Mouse (Mus musculus): ENCODE data around the gene Radil. TPM values are rescaled to one million over a fixed set of nuclear protein-coding genes. Genes with fewer than 3 reads are reported as not detected.

Gene Radil
- polyA plus RNA-seq, 1 experiment from 2014 or later, result 2.5 TPM

DNA sequence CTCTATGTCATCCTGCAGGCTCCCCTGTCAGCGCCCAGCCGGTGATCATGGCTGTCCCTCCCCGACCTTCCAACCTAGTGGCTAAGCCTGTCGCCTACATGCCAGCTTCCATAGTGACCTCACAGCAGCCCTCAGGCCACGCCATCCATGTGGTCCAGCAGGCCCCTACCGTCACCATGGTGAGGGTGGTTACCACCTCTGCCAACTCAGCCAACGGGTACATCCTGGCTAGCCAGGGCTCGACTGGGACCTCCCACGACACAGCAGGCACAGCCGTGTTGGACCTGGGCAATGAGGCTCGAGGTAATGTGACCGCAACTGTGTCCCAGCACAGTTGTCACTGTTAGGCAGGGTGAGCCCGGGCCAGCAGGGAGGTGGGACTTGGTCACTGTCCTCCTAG is 97.2 kb downstream of the Radil start:
- no peak overlapping the region for H3K4me3 ChIP-seq (replicated peaks)
- H3K36me3 ChIP-seq, result peaks cover 89% of the 10 kb centered on the region
- 93% methylated on average over 13 of the region's 13 CpGs for WGBS

GRCm38 (mm10) chr5:142451759-142452158 is 99.1 kb downstream of the Radil start:
- ATAC-seq (replicated peaks; ENCODE audit: low FRiP score), result peak; percentile 41
- 31% methylated on average over 1 of the region's 1 CpGs for WGBS
- no peak overlapping the region for H3K4me3 ChIP-seq (replicated peaks)
- H3K27me3 ChIP-seq, result no peaks in the 10 kb centered on the region
- no peaks in the 10 kb centered on the region for H3K9me3 ChIP-seq (replicated peaks)
- H3K4me2 ChIP-seq, result no peak overlapping the region
- peaks cover 9% of the 10 kb centered on the region for H3K4me1 ChIP-seq
- H3K9ac ChIP-seq, result no peak overlapping the region
- peaks cover 72% of the 10 kb centered on the region for H3K36me3 ChIP-seq
- H3K27ac ChIP-seq, result peak overlapping the region; percentile 54

More for the DNA sequence above, 97.2 kb downstream of the Radil start:
- Histone ChIP-seq H3K27ac (no peak overlapping the region), H3K27me3 (no peaks in the 10 kb centered on the region), H3K4me1 (no peaks in the 10 kb centered on the region), H3K9me3 (replicated peaks) (no peaks in the 10 kb centered on the region), H3K9ac (no peak overlapping the region), H3K4me2 (no peak overlapping the region)
- no peak for ATAC-seq (replicated peaks; ENCODE audit: low FRiP score)

- Histone ChIP-seq H3K27ac (no peak overlapping the region), H3K4me2 (no peak overlapping the region), H3K4me3 (replicated peaks) (no peak overlapping the region), H3K4me1 (peaks cover 10% of the 10 kb centered on the region), H3K9ac (no peak overlapping the region), H3K36me3 (peaks cover 63% of the 10 kb centered on the region), H3K9me3 (replicated peaks) (no peaks in the 10 kb centered on the region), H3K27me3 (no peaks in the 10 kb centered on the region)
- ATAC-seq (replicated peaks; ENCODE audit: low FRiP score), result no peak
- 94% methylated on average over 9 of the region's 9 CpGs for WGBS
Observed at GRCm38 (mm10) chr5:142450846-142451245, 100.1 kb downstream of the Radil start.

- no peak overlapping the region for H3K27ac ChIP-seq
- H3K27me3 ChIP-seq, result no peaks in the 10 kb centered on the region
- no peak overlapping the region for H3K9ac ChIP-seq
Observed at GRCm38 (mm10) chr5:142448623-142449022, 102.3 kb downstream of the Radil start.

DNA sequence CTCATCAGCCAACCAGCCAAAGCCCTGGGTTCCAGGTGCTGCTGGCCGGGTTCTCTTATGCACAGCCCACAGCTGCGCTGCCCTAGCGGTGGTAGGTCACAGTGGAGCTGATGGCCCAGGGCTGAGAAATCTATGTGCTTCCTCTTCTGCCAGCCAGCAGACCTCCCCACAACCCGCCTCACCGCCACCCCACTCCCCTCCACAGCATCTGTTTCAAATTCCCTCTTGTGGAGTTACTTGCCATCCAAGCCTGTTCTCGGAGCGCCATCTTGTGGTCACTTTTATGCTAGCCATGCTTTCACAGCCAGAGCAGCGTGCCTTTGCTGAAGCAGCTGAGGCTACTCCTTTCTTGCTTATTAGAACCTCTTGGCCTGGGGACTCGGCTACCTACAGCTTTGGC is 102.8 kb downstream of the Radil start:
- Histone ChIP-seq H3K4me3 (replicated peaks) (0 out of 2 replicates have a peak overlapping the region, but pooled peaks have one; percentile 3), H3K4me1 (peaks cover 38% of the 10 kb centered on the region), H3K4me2 (peak overlapping the region; percentile 24; the same call in 1 of the 2 replicates), H3K9me3 (replicated peaks) (no peaks in the 10 kb centered on the region), H3K27ac (peak overlapping the region; percentile 55; the same call in 1 of the 2 replicates), H3K27me3 (no peaks in the 10 kb centered on the region), H3K9ac (no peak overlapping the region), H3K36me3 (peaks cover 39% of the 10 kb centered on the region)
- ATAC-seq (replicated peaks; ENCODE audit: low FRiP score), result peak; percentile 59
- 5% methylated on average over 9 of the region's 9 CpGs for WGBS

More at GRCm38 (mm10) chr5:142448623-142449022, 102.3 kb downstream of the Radil start:
- peaks cover 44% of the 10 kb centered on the region for H3K36me3 ChIP-seq
- H3K9me3 ChIP-seq (replicated peaks), result no peaks in the 10 kb centered on the region
- peaks cover 32% of the 10 kb centered on the region for H3K4me1 ChIP-seq
- 71% methylated on average over 12 of the region's 12 CpGs for WGBS
- H3K4me2 ChIP-seq, result no peak overlapping the region
- no peak for ATAC-seq (replicated peaks; ENCODE audit: low FRiP score)
- no peak overlapping the region for H3K4me3 ChIP-seq (replicated peaks)

DNA sequence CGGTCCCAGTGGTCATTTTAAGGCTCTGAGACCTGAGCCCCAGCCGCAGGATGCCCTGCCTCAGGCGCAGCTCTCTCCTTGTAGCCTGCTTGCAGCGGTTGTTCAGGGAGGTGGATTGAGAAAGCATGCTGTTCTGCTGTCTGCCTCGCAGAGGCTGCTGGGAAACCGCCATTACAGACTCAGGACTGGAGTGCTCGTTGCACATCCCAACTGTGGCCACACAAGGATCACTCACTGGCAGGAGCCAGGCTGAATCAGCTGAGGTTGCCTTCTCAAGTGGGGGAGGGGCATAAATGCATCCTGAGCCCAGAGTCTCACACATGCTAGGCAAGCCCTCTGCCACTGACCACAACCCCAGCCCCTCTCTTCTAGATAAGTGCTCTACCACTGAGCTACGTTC is 105.2 kb downstream of the Radil start:
- Histone ChIP-seq H3K9ac (no peak overlapping the region), H3K36me3 (peaks cover 22% of the 10 kb centered on the region), H3K4me1 (peaks cover 58% of the 10 kb centered on the region), H3K9me3 (replicated peaks) (no peaks in the 10 kb centered on the region), H3K4me3 (replicated peaks) (no peak overlapping the region), H3K27ac (peak overlapping the region; percentile 24; the same call in 1 of the 2 replicates), H3K27me3 (no peaks in the 10 kb centered on the region), H3K4me2 (no peak overlapping the region)
- ATAC-seq (replicated peaks; ENCODE audit: low FRiP score), result no peak
- WGBS, result 66% methylated on average over 8 of the region's 8 CpGs

GRCm38 (mm10) chr5:142444791-142445531 is 105.9 kb downstream of the Radil start:
- Histone ChIP-seq H3K9me3 (replicated peaks) (no peaks in the 10 kb centered on the region), H3K4me2 (no peak overlapping the region), H3K9ac (no peak overlapping the region), H3K27ac (peak overlapping the region; percentile 59), H3K4me1 (peaks cover 64% of the 10 kb centered on the region), H3K27me3 (no peaks in the 10 kb centered on the region), H3K36me3 (peaks cover 15% of the 10 kb centered on the region), H3K4me3 (replicated peaks) (no peak overlapping the region)
- WGBS, result 56% methylated on average over 11 of the region's 11 CpGs
- ATAC-seq (replicated peaks; ENCODE audit: low FRiP score), result no peak

GRCm38 (mm10) chr5:142443994-142444393 is 106.9 kb downstream of the Radil start:
- Histone ChIP-seq H3K27ac (peak overlapping the region; percentile 52; the same call in 1 of the 2 replicates), H3K27me3 (no peaks in the 10 kb centered on the region), H3K4me1 (peaks cover 74% of the 10 kb centered on the region), H3K4me2 (no peak overlapping the region), H3K9me3 (replicated peaks) (no peaks in the 10 kb centered on the region), H3K9ac (no peak overlapping the region), H3K4me3 (replicated peaks) (no peak overlapping the region), H3K36me3 (peaks cover 5% of the 10 kb centered on the region)
- 65% methylated on average over 14 of the region's 14 CpGs for WGBS
- ATAC-seq (replicated peaks; ENCODE audit: low FRiP score), result no peak

GRCm38 (mm10) chr5:142443514-142443913 is 107.4 kb downstream of the Radil start:
- Histone ChIP-seq H3K4me3 (replicated peaks) (no peak overlapping the region), H3K9me3 (replicated peaks) (no peaks in the 10 kb centered on the region), H3K9ac (no peak overlapping the region), H3K36me3 (peaks cover 3% of the 10 kb centered on the region; the same call in 1 of the 2 replicates), H3K4me1 (peaks cover 78% of the 10 kb centered on the region), H3K27me3 (no peaks in the 10 kb centered on the region), H3K4me2 (no peak overlapping the region), H3K27ac (peak overlapping the region; percentile 52)
- ATAC-seq (replicated peaks; ENCODE audit: low FRiP score), result no peak
- 57% methylated on average over 15 of the region's 15 CpGs for WGBS

DNA sequence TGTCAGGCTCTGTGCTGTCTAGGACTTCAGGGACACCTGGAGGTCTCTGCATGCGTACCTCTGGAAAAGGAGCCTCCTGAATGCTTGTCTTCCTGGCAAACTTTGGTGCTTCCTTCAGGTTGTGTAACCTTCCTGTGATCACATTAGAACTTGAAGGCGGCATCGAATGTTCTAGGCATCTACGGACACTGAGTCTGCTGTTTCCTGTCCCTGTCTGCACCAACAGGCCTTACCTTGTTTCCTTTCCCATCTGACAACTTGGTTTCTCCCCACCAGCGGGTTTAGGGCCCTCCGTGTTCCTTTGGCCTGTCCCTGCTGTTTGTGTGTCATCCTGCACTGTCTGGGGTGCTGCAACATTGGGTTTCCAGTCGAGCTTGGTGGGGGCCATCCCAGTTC is 108.9 kb downstream of the Radil start:
- H3K9ac ChIP-seq, result no peak overlapping the region
- H3K27me3 ChIP-seq, result no peaks in the 10 kb centered on the region
- WGBS, result 81% methylated on average over 7 of the region's 7 CpGs
- H3K9me3 ChIP-seq (replicated peaks), result no peaks in the 10 kb centered on the region
- H3K4me2 ChIP-seq, result no peak overlapping the region
- H3K4me3 ChIP-seq (replicated peaks), result no peak overlapping the region
- peaks cover 12% of the 10 kb centered on the region; the same call in 1 of the 2 replicates for H3K36me3 ChIP-seq
- no peak for ATAC-seq (replicated peaks; ENCODE audit: low FRiP score)
- peak overlapping the region; percentile 99 for H3K27ac ChIP-seq
- H3K4me1 ChIP-seq, result peaks cover 78% of the 10 kb centered on the region

DNA sequence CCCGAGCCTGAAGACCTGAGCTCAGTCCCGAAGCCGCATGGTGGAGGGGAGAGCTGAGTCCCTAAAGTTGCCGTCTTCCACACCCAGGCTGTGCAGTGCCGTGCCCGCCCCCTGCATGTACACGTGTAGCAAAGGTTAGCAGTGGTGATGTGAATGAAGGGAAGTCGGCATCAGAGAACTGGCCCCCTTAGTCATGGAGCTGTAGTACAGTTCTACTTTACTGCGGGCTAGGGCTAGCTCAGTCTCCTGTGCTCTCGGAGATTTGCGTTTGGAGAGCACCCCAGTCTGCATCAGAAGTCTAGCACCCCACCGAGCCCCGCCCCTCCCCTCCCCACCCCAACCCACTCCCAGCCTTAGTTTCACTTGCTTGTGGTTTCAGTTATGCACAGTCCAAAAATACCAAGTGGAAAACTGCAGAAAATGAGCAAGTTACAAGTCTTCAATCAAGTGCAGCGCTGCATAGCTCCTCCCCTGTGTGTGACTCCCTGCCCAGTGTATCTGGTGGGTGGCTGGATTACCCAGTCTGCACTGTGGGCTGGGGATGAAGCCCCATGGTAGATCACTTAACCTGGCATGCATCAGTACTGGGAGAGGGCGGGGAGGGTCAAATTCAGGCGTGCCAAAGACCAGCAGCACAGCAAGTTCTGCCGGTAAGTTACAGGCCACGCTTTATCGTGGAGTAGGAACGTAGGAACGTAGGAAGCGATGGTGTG is 109.4 kb downstream of the Radil start:
- Histone ChIP-seq H3K36me3 (peaks cover 16% of the 10 kb centered on the region), H3K9ac (peak overlapping the region; percentile 14), H3K27me3 (no peaks in the 10 kb centered on the region), H3K27ac (peak overlapping the region; percentile 99), H3K4me3 (replicated peaks) (peak overlapping the region; percentile 36), H3K4me2 (peak overlapping the region; percentile 71), H3K9me3 (replicated peaks) (no peaks in the 10 kb centered on the region), H3K4me1 (peaks cover 78% of the 10 kb centered on the region)
- ATAC-seq (replicated peaks; ENCODE audit: low FRiP score), result no peak
- 56% methylated on average over 22 of the region's 22 CpGs for WGBS

- peak overlapping the region; percentile 36 for H3K4me3 ChIP-seq (replicated peaks)
- no peaks in the 10 kb centered on the region for H3K9me3 ChIP-seq (replicated peaks)
- H3K27ac ChIP-seq, result peak overlapping the region; percentile 99
- peak overlapping the region; percentile 14 for H3K9ac ChIP-seq
- H3K4me2 ChIP-seq, result peak overlapping the region; percentile 71
- ATAC-seq (replicated peaks; ENCODE audit: low FRiP score), result peak; percentile 96
- peaks cover 74% of the 10 kb centered on the region for H3K4me1 ChIP-seq
- 2% methylated on average over 19 of the region's 19 CpGs for WGBS
- H3K27me3 ChIP-seq, result no peaks in the 10 kb centered on the region
- H3K36me3 ChIP-seq, result peaks cover 25% of the 10 kb centered on the region
Observed at GRCm38 (mm10) chr5:142440451-142441147, 110.3 kb downstream of the Radil start.
